Mouse (Mus musculus): Measurements from ENCODE around the gene Mybbp1a. TPM values are rescaled to one million over a fixed set of nuclear protein-coding genes. Genes with fewer than 3 reads are reported as not detected.
A peak's percentile ranks its signal among the peaks of the same experiment; 100 is the strongest.

The Mybbp1a gene
- polyA plus RNA-seq, 1 experiment from 2014 or later: 136 TPM

DNA sequence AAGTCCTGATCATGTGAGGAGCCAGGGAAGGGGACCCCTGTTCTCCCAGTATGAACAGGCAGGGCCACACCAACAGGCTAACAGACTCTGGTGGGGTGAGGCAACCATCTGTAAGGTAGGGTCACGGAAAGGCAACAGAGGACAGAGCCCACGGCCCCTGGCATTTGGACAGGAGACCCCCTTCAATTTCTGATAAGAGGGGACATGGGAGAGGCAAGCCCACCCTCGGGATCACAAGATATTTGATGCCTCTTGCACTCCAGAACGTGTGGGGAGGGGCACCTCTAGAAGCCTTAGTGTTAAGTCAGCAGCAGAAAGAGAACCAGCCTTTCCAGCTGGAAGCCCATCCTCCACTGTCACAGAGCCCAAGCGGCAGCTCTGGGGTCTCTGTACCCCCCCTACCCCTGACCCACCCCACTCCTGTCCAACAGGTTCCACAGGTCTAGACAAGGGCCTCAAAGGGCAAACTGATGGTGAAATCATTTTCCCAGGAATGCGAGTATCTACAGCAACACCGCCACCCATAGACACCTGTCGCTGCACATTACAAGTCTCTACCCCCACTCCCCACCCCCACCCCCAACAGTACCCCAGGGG, 35.0 kb upstream of the Mybbp1a start:
- Histone ChIP-seq H3K27ac (replicated peaks) (no peak overlapping the region), H3K9me3 (no peaks in the 10 kb centered on the region), H3K9ac (replicated peaks) (no peak overlapping the region), H3K27me3 (peaks cover 38% of the 10 kb centered on the region), H3K4me1 (peaks cover 12% of the 10 kb centered on the region), H3K4me2 (replicated peaks) (no peak overlapping the region), H3K4me3 (no peak overlapping the region), H3K36me3 (no peaks in the 10 kb centered on the region)
- WGBS: 57% methylated on average over 8 of the region's 8 CpGs
- ATAC-seq (ENCODE audit: low FRiP score, low read depth): no peak

- ATAC-seq (ENCODE audit: low FRiP score, low read depth): no peak
- WGBS: 16% methylated on average over 3 of the region's 3 CpGs
- Histone ChIP-seq H3K27me3 (peaks cover 47% of the 10 kb centered on the region), H3K9me3 (no peaks in the 10 kb centered on the region), H3K27ac (replicated peaks) (no peak overlapping the region), H3K36me3 (no peaks in the 10 kb centered on the region), H3K4me1 (peaks cover 20% of the 10 kb centered on the region), H3K9ac (replicated peaks) (no peak overlapping the region), H3K4me3 (no peak overlapping the region), H3K4me2 (replicated peaks) (no peak overlapping the region)
These were observed 34.1 kb upstream of the Mybbp1a start for GRCm38 (mm10) chr11:72407081-72407480.

DNA sequence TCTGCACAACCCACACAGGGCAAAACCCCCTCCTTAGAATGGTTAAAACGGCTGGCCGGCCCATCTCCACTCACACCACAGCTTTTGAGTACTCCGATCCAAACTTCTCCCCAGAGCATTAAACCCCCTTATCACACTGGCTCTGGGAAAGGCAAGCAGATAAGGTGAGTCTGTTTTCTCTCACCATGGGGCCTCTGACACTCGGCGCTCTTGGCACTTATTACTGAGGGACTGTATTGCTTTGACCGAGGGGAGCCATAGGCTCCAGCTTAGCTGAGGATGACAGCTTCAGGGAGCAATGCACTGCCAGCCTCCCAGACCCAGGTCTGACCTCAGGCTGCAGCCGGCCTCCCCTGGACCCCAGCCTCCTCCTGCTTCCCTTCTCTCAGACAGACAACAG, 33.6 kb upstream of the Mybbp1a start:
- Histone ChIP-seq H3K27ac (replicated peaks) (no peak overlapping the region), H3K9ac (replicated peaks) (no peak overlapping the region), H3K4me3 (no peak overlapping the region), H3K9me3 (no peaks in the 10 kb centered on the region), H3K36me3 (no peaks in the 10 kb centered on the region), H3K4me2 (replicated peaks) (no peak overlapping the region), H3K4me1 (peaks cover 18% of the 10 kb centered on the region), H3K27me3 (peaks cover 52% of the 10 kb centered on the region)
- ATAC-seq (ENCODE audit: low FRiP score, low read depth): no peak
- WGBS: 26% methylated on average over 7 of the region's 7 CpGs

GRCm38 (mm10) chr11:72408451-72409170, 32.5 kb upstream of the Mybbp1a start:
- Histone ChIP-seq H3K36me3 (no peaks in the 10 kb centered on the region), H3K4me3 (no peak overlapping the region), H3K4me2 (replicated peaks) (no peak overlapping the region), H3K9ac (replicated peaks) (no peak overlapping the region), H3K27ac (replicated peaks) (no peak overlapping the region), H3K9me3 (no peaks in the 10 kb centered on the region), H3K27me3 (peaks cover 62% of the 10 kb centered on the region), H3K4me1 (peaks cover 18% of the 10 kb centered on the region)
- WGBS: 66% methylated on average over 9 of the region's 9 CpGs
- ATAC-seq (ENCODE audit: low FRiP score, low read depth): no peak

DNA sequence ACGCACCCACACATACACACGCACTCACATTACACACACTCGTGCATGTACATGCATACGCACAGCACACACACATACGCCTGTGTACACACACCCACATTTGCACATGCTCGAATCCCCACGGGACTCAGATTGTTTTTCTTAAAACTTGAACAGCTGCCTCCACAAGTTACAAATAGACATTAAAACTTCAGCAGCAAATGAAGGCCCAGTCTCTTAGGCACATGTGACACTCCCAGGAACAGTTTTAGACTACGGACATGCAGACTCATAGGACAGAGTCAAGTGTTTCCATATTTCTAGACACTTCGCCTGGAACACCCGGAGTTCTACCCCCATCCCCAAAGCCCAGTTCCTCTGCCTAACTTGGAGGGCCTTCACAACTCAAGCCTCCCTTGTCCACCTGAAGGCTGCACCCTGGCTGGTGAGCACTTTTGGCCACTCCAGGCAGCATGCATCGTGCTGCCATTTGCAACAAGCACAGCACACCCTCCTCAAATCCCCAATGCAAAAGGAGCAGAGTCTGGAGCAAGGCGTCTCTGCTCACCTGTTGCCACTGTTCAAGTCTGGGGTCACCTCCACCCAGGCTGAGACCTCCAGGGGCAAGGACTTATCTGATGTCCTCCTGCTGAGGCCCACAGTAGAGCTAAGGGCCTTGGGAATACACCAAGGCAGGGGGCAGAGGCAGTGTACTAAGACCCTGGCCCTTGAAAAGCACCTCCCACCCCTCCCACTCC, 31.3 kb upstream of the Mybbp1a start:
- Histone ChIP-seq H3K9ac (replicated peaks) (no peak overlapping the region), H3K4me2 (replicated peaks) (peak overlapping the region; percentile 98; the same call in 1 of the 2 replicates), H3K36me3 (no peaks in the 10 kb centered on the region), H3K4me1 (peaks cover 18% of the 10 kb centered on the region), H3K27me3 (peaks cover 71% of the 10 kb centered on the region), H3K9me3 (no peaks in the 10 kb centered on the region), H3K27ac (replicated peaks) (no peak overlapping the region), H3K4me3 (no peak overlapping the region)
- ATAC-seq (ENCODE audit: low FRiP score, low read depth): no peak
- WGBS: 75% methylated on average over 12 of the region's 12 CpGs

DNA sequence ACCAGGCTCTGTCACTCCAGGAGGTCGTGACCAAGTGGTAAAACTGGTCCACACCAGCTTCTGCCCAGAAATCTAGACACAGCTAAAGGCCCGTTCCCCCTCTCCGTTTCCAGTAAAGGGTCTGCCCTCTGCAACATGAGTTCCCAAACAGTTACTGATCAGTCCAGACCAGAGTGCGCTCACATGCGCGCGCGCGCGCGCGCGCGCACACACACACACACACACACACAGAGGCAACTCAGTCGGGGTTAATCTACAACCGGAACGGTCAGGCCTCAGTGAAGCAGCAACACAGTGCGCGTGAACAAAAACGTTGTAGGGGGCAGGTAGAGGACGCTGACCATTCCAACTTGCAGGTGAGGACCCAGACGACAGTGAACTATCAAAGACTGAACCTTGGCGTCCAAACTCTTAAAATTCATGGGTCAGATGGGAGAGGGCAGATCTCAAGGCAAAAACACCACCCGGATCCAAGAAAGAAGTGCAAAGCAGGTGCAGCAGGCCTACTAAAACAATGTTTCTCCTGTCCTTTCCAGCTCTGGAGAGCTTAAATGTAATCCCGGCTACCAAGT, 30.5 kb upstream of the Mybbp1a start:
- peak overlapping the region; percentile 98 for H3K4me2 ChIP-seq (replicated peaks)
- no peaks in the 10 kb centered on the region for H3K36me3 ChIP-seq
- peaks cover 18% of the 10 kb centered on the region for H3K4me1 ChIP-seq
- peak overlapping the region; percentile 57 for H3K4me3 ChIP-seq
- no peak for ATAC-seq (ENCODE audit: low FRiP score, low read depth)
- peaks cover 71% of the 10 kb centered on the region for H3K27me3 ChIP-seq
- 2% methylated on average over 25 of the region's 25 CpGs for WGBS
- H3K9me3 ChIP-seq: no peaks in the 10 kb centered on the region
- H3K9ac ChIP-seq (replicated peaks): peak overlapping the region; percentile 58; the same call in 1 of the 2 replicates
- H3K27ac ChIP-seq (replicated peaks): no peak overlapping the region

- peaks cover 71% of the 10 kb centered on the region for H3K27me3 ChIP-seq
- H3K4me2 ChIP-seq (replicated peaks): peak within 1 kb of the TSS; percentile 98
- H3K4me3 ChIP-seq: peak within 1 kb of the TSS; percentile 57
- H3K4me1 ChIP-seq: peaks cover 18% of the 10 kb centered on the region
- no peaks in the 10 kb centered on the region for H3K9me3 ChIP-seq
- H3K36me3 ChIP-seq: no peaks in the 10 kb centered on the region
- WGBS: under 1% methylated on average over 82 of the region's 86 CpGs
- peak within 1 kb of the TSS; percentile 58 for H3K9ac ChIP-seq (replicated peaks)
- peak; percentile 92 for ATAC-seq (ENCODE audit: low FRiP score, low read depth)
- H3K27ac ChIP-seq (replicated peaks): no peak within 1 kb of the TSS
These were observed 29.8 kb upstream of the Mybbp1a start, which contains the start of gene Smtnl2 for GRCm38 (mm10) chr11:72411093-72411921. Gene Smtnl2, minus strand, starts transcription at chr11:72411713.

- no peak overlapping the region for H3K27ac ChIP-seq (replicated peaks)
- H3K4me1 ChIP-seq: peaks cover 19% of the 10 kb centered on the region
- no peaks in the 10 kb centered on the region for H3K9me3 ChIP-seq
- peak overlapping the region; percentile 57 for H3K4me3 ChIP-seq
- no peak overlapping the region for H3K9ac ChIP-seq (replicated peaks)
- peak overlapping the region; percentile 98 for H3K4me2 ChIP-seq (replicated peaks)
- peaks cover 74% of the 10 kb centered on the region for H3K27me3 ChIP-seq
- 32% methylated on average over 9 of the region's 9 CpGs for WGBS
- H3K36me3 ChIP-seq: no peaks in the 10 kb centered on the region
- no peak for ATAC-seq (ENCODE audit: low FRiP score, low read depth)
These were observed 29.2 kb upstream of the Mybbp1a start for GRCm38 (mm10) chr11:72411945-72412344.

GRCm38 (mm10) chr11:72413016-72413415, 28.1 kb upstream of the Mybbp1a start:
- Histone ChIP-seq H3K27ac (replicated peaks) (no peak overlapping the region), H3K4me3 (no peak overlapping the region), H3K9me3 (no peaks in the 10 kb centered on the region), H3K27me3 (peaks cover 68% of the 10 kb centered on the region), H3K9ac (replicated peaks) (no peak overlapping the region), H3K36me3 (no peaks in the 10 kb centered on the region), H3K4me1 (peaks cover 29% of the 10 kb centered on the region), H3K4me2 (replicated peaks) (no peak overlapping the region)
- no peak for ATAC-seq (ENCODE audit: low FRiP score, low read depth)
- 80% methylated on average over 7 of the region's 7 CpGs for WGBS

DNA sequence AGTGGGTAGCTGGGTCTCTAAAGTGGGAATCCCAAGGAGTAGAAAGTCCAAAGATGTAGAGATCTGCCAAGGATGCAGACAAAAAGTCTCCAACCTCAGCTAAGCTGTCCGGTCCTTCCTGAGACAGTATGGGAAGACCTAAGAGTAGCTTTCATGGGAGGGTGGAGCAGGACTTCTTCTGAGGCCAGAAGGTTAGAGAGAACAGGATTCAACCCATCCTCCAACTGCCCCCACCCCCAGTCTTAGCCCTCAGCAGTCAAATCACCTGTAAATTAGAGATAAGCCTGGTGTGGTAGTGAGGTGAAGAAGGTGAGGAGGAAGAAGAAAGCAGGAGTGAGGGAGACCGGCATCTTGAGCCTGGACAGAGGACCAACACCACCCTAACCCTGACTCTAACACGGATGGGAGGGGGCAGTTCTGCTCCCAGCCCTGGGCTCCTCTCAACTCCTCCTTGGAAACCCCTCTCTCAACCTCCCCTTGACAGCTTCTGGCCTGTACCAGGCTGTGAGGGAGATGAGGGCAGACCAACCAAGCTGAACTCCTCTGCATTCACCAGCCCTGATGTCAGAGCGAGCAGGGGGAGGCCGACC, 27.5 kb upstream of the Mybbp1a start:
- H3K27me3 ChIP-seq: peaks cover 65% of the 10 kb centered on the region

DNA sequence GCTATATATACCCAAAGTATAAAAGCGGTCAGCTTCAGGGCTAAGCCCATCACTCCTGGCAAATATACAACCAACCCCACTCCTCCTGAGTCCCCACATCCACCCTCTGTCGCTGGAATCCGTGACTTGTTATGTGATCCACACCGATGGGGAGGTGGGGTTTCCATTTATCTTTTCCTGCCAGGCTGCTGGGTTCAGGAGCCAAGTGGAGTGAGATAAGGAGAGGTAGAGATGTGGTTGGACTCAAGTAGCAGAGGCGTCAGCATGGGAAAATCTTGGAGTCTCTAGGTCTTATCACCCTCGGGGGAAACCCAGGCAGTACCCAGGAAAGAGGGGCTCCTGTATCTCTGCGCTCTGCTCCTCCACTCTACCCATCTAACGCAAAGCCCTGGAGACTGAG, 26.0 kb upstream of the Mybbp1a start:
- peaks cover 51% of the 10 kb centered on the region for H3K27me3 ChIP-seq
- ATAC-seq (ENCODE audit: low FRiP score, low read depth): no peak

More for the DNA sequence above, 27.5 kb upstream of the Mybbp1a start:
- Histone ChIP-seq H3K4me1 (peaks cover 31% of the 10 kb centered on the region), H3K36me3 (no peaks in the 10 kb centered on the region), H3K9ac (replicated peaks) (no peak overlapping the region), H3K27ac (replicated peaks) (no peak overlapping the region), H3K4me3 (no peak overlapping the region), H3K9me3 (no peaks in the 10 kb centered on the region), H3K4me2 (replicated peaks) (no peak overlapping the region)
- ATAC-seq (ENCODE audit: low FRiP score, low read depth): no peak
- 69% methylated on average over 5 of the region's 5 CpGs for WGBS

More for the DNA sequence above, 26.0 kb upstream of the Mybbp1a start:
- H3K9ac ChIP-seq (replicated peaks): no peak overlapping the region
- no peak overlapping the region for H3K27ac ChIP-seq (replicated peaks)
- WGBS: 88% methylated on average over 8 of the region's 8 CpGs
- no peaks in the 10 kb centered on the region for H3K36me3 ChIP-seq
- no peak overlapping the region for H3K4me2 ChIP-seq (replicated peaks)
- H3K4me3 ChIP-seq: no peak overlapping the region
- H3K9me3 ChIP-seq: no peaks in the 10 kb centered on the region
- H3K4me1 ChIP-seq: peaks cover 31% of the 10 kb centered on the region
